Mouse (Mus musculus) midbrain, embryonic 14.5 days (tissue): ENCODE results near the gene Eva1b. TPM values are rescaled to one million over a fixed set of nuclear protein-coding genes. Genes with fewer than 3 reads are reported as not detected.

Source experiments
- ATAC-seq: fragments of 200-750 bp; cut with Nextera tagmentation; 2 replicates; pipeline ENCODE4 v1.8.0; 2017; ENCODE audit warnings: moderate number of reproducible peaks, moderate library complexity; ENCODE audit not compliant: low FRiP score, low TSS enrichment
- DNase-seq: peaks from one replicate; pipeline ENCODE4 v3.0.0-alpha.2; 2015
- H3K27ac ChIP-seq: fragments of 300-500 bp; sonication (generic); replicated peaks from 2 replicates; pipeline ENCODE4 v1.5.1; 2014; ENCODE audit warnings: mild to moderate bottlenecking, low read depth, low read length, moderate library complexity
- H3K27me3 ChIP-seq: fragments of 300-500 bp; sonication (generic); 2 replicates; pipeline ENCODE4 v1.6.1; 2014; ENCODE audit warnings: low read length, control low read depth, mixed read lengths; ENCODE audit not compliant: control insufficient read depth, insufficient read depth
- H3K36me3 ChIP-seq: fragments of 300-500 bp; sonication (generic); 2 replicates; pipeline ENCODE4 v1.6.1; 2014; ENCODE audit warnings: low read length, control low read depth; ENCODE audit not compliant: control insufficient read depth, insufficient read depth
- H3K4me1 ChIP-seq: fragments of 300-500 bp; sonication (generic); 2 replicates; pipeline ENCODE4 v1.6.1; 2014; ENCODE audit warnings: mild to moderate bottlenecking, antibody characterized with exemption, low read length, control low read depth; ENCODE audit not compliant: control insufficient read depth, insufficient read depth
- H3K4me2 ChIP-seq: fragments of 300-500 bp; sonication (generic); 2 replicates; pipeline ENCODE4 v1.6.1; 2014; ENCODE audit warnings: mild to moderate bottlenecking, low read length, moderate library complexity
- H3K4me3 ChIP-seq: fragments of 300-500 bp; sonication (generic); replicated peaks from 2 replicates; pipeline ENCODE4 v1.5.1; 2014; ENCODE audit warnings: low read depth, low read length
- H3K9ac ChIP-seq: fragments of 300-500 bp; sonication (generic); replicated peaks from 2 replicates; pipeline ENCODE4 v1.6.1; 2014; ENCODE audit warnings: mild to moderate bottlenecking, low read length, moderate library complexity
- H3K9me3 ChIP-seq: fragments of 300-500 bp; sonication (generic); 2 replicates; pipeline ENCODE4 v1.6.1; 2016; ENCODE audit warnings: low read length, control low read depth, mixed read lengths; ENCODE audit not compliant: control insufficient read depth
- WGBS: fragments of 180-500 bp; shearing (Covaris S2); extraction: QIAGEN DNeasy Blood & Tissue Kit; methylation state at CpG from one replicate; pipeline ENCODE4 v1.1.7; 2014; 5-methylcytosine and 5-hydroxymethylcytosine counted together
- polyA plus RNA-seq: library from polyadenylated mRNA; unstranded; fragments of >200 nt; fragmentation: Nextera tagmentation; extraction: Ambion mirVana; gene quantifications from 2 replicates; pipeline ENCODE4 v1.2.1, GENCODE M21; 2014

Gene Eva1b
- 7.8 and 12.3 TPM in 2 replicates for polyA plus RNA-seq

- Histone ChIP-seq H3K36me3 (no peaks in the 10 kb centered on the region), H3K27me3 (peaks cover 36% of the 10 kb centered on the region), H3K9me3 (no peaks in the 10 kb centered on the region), H3K9ac (peak within 1 kb of the TSS; percentile 34), H3K4me2 (peak within 1 kb of the TSS; percentile 60), H3K27ac (no peak within 1 kb of the TSS), H3K4me1 (0 out of 2 replicates have a peak, but pooled peaks cover 8% of the 10 kb centered on the region), H3K4me3 (peak within 1 kb of the TSS; percentile 36)
- ATAC-seq (no peak), DNase-seq (peak; percentile 29)
- 3% methylated on average over 24 of the region's 24 CpGs for WGBS
Measured at GRCm38 (mm10) chr4:126147533-126148160, at the start of gene Eva1b. Gene Eva1b, plus strand, starts transcription at chr4:126147744.

- Histone ChIP-seq H3K9me3 (no peaks in the 10 kb centered on the region), H3K27ac (no peak overlapping the region), H3K9ac (no peak overlapping the region), H3K4me3 (no peak overlapping the region), H3K4me1 (peaks cover 17% of the 10 kb centered on the region), H3K4me2 (no peak overlapping the region), H3K27me3 (no peaks in the 10 kb centered on the region), H3K36me3 (no peaks in the 10 kb centered on the region)
- ATAC-seq = no peak
- 94% methylated on average over 3 of the region's 3 CpGs for WGBS
- DNase-seq = no peak
Measured at GRCm38 (mm10) chr4:126099365-126099764, 48.2 kb upstream of the Eva1b start.

- no peak overlapping the region for H3K27ac ChIP-seq
- H3K9ac ChIP-seq = no peak overlapping the region
- ATAC-seq (no peak), DNase-seq (no peak)
- no peaks in the 10 kb centered on the region for H3K27me3 ChIP-seq
- no peak overlapping the region for H3K4me3 ChIP-seq
- H3K9me3 ChIP-seq = no peaks in the 10 kb centered on the region
- peaks cover 31% of the 10 kb centered on the region for H3K4me1 ChIP-seq
- H3K4me2 ChIP-seq = no peak overlapping the region
- WGBS = 85% methylated on average over 3 of the region's 3 CpGs
- no peaks in the 10 kb centered on the region for H3K36me3 ChIP-seq
Measured at GRCm38 (mm10) chr4:126100764-126101163, 46.8 kb upstream of the Eva1b start.

GRCm38 (mm10) chr4:126102061-126102841 lies 45.3 kb upstream of the Eva1b start:
- peak overlapping the region; percentile 83 for H3K27ac ChIP-seq
- no peaks in the 10 kb centered on the region for H3K27me3 ChIP-seq
- H3K4me3 ChIP-seq = peak overlapping the region; percentile 91
- WGBS = 43% methylated on average over 7 of the region's 7 CpGs
- H3K36me3 ChIP-seq = no peaks in the 10 kb centered on the region
- H3K9me3 ChIP-seq = no peaks in the 10 kb centered on the region
- peak overlapping the region; percentile 32; the same call in 1 of the 2 replicates for H3K9ac ChIP-seq
- no peak for ATAC-seq
- peaks cover 37% of the 10 kb centered on the region for H3K4me1 ChIP-seq
- peak overlapping the region; percentile 96 for H3K4me2 ChIP-seq
- DNase-seq = no peak

- DNase-seq (peak; percentile 71), ATAC-seq (peak; percentile 59)
- H3K4me1 ChIP-seq = peaks cover 43% of the 10 kb centered on the region
- no peaks in the 10 kb centered on the region for H3K36me3 ChIP-seq
- H3K27ac ChIP-seq = peak overlapping the region; percentile 83
- H3K9ac ChIP-seq = peak overlapping the region; percentile 32
- H3K9me3 ChIP-seq = no peaks in the 10 kb centered on the region
- WGBS = under 1% methylated on average over 15 of the region's 15 CpGs
- peak overlapping the region; percentile 96 for H3K4me2 ChIP-seq
- H3K27me3 ChIP-seq = no peaks in the 10 kb centered on the region
- peak overlapping the region; percentile 91 for H3K4me3 ChIP-seq
Measured at GRCm38 (mm10) chr4:126103057-126103581, 44.4 kb upstream of the Eva1b start.

GRCm38 (mm10) chr4:126103590-126104068 lies 43.9 kb upstream of the Eva1b start, which contains the start of gene Stk40:
Gene Stk40, plus strand, starts transcription at chr4:126103957.
- H3K27me3 ChIP-seq = no peaks in the 10 kb centered on the region
- peak within 1 kb of the TSS; percentile 96 for H3K4me2 ChIP-seq
- peak; percentile 98 for DNase-seq
- no peaks in the 10 kb centered on the region for H3K9me3 ChIP-seq
- H3K4me1 ChIP-seq = peaks cover 49% of the 10 kb centered on the region
- H3K4me3 ChIP-seq = peak within 1 kb of the TSS; percentile 91
- H3K9ac ChIP-seq = peak within 1 kb of the TSS; percentile 83
- peak; percentile 94 for ATAC-seq
- H3K36me3 ChIP-seq = no peaks in the 10 kb centered on the region
- H3K27ac ChIP-seq = peak within 1 kb of the TSS; percentile 83
- under 1% methylated on average over 33 of the region's 34 CpGs for WGBS

- H3K4me3 ChIP-seq = peak overlapping the region; percentile 91
- peak overlapping the region; percentile 96 for H3K4me2 ChIP-seq
- H3K36me3 ChIP-seq = no peaks in the 10 kb centered on the region
- WGBS = 2% methylated on average over 34 of the region's 34 CpGs
- ATAC-seq = no peak
- no peaks in the 10 kb centered on the region for H3K27me3 ChIP-seq
- H3K27ac ChIP-seq = peak overlapping the region; percentile 64
- H3K4me1 ChIP-seq = peaks cover 51% of the 10 kb centered on the region
- H3K9ac ChIP-seq = peak overlapping the region; percentile 83
- no peaks in the 10 kb centered on the region for H3K9me3 ChIP-seq
- DNase-seq = peak; percentile 54
Measured at GRCm38 (mm10) chr4:126104261-126105075, 43.1 kb upstream of the Eva1b start.

- H3K4me1 ChIP-seq = peaks cover 59% of the 10 kb centered on the region
- ATAC-seq (no peak), DNase-seq (no peak)
- no peak overlapping the region for H3K27ac ChIP-seq
- H3K9ac ChIP-seq = no peak overlapping the region
- WGBS = 55% methylated on average over 7 of the region's 7 CpGs
- H3K9me3 ChIP-seq = no peaks in the 10 kb centered on the region
- H3K36me3 ChIP-seq = no peaks in the 10 kb centered on the region
- peak overlapping the region; percentile 91 for H3K4me3 ChIP-seq
- peak overlapping the region; percentile 96 for H3K4me2 ChIP-seq
- no peaks in the 10 kb centered on the region for H3K27me3 ChIP-seq
Measured at GRCm38 (mm10) chr4:126105131-126105783, 42.3 kb upstream of the Eva1b start.
